In genomic region chr19:22920949-22921348, GRCm38 (mm10) we compare ENCODE assay signal across 23 mouse cellular contexts.
A peak's percentile ranks its signal among the peaks of the same experiment; 100 is the strongest.
DNase-seq lines count a peak whose midpoint lies in the region; ATAC-seq and TF ChIP-seq lines count a peak whose summit lies in the region.
"Had no signal": no experiment of that assay in that cellular context is flagged by ENCODE, and none has a peak within 500 bp of the region (broad histone marks: within the 10 kb centered on the region; RNA-seq: fewer than 3 reads in every experiment).

No protein-coding gene starts in this region.

- peak; percentile 62 for DNase-seq in heart, adult 11 months
- DNase-seq in heart, postnatal 4 days: no peak
- DNase-seq in layer of hippocampus, adult 2 months (ENCODE audit: low spot score in 2 of 2): no peak
- no peak for DNase-seq in layer of hippocampus, postnatal 25 days (ENCODE audit: extremely low spot score in 1 of 2, low spot score in 1 of 2)
- DNase-seq in retina, postnatal 1 day: peak; percentile 89
- DNase-seq in retina, embryonic 14.5 days (ENCODE audit: low spot score): no peak
- DNase-seq in brain, adult 2 months (ENCODE audit: low read depth, low spot score): peak; percentile 63
- DNase-seq: adrenal gland, adult 2 months; adrenal gland, adult 8-10 months; adrenal gland, postnatal 10 days; adrenal gland, postnatal 14 days; adrenal gland, postnatal 25 days; adrenal gland, postnatal 36 days; B cell, adult 2 months; cerebellum, adult 11 months; cerebellum, adult 11-12 months; cerebellum, adult 18-20 months had no signal

- no peaks in the 10 kb centered on the region for H3K36me3 ChIP-seq in midbrain, embryonic 16.5 days (ENCODE audit: control insufficient read depth, insufficient read depth, low read length)
- H3K36me3 ChIP-seq: G1E had no signal

- no peaks in the 10 kb centered on the region for H3K9me3 ChIP-seq in midbrain, embryonic 16.5 days (replicated peaks; ENCODE audit: control insufficient read depth, low read length, poor library complexity, severe bottlenecking)
- H3K9me3 ChIP-seq: G1E had no signal

- H3K9ac ChIP-seq in midbrain, embryonic 16.5 days (ENCODE audit: low read depth, low read length): no peak overlapping the region

- H3K27me3 ChIP-seq in midbrain, embryonic 16.5 days (ENCODE audit: control insufficient read depth, insufficient read depth, low read depth, low read length): no peaks in the 10 kb centered on the region
- H3K27me3 ChIP-seq: CH12.LX, Patski had no signal

- peak overlapping the region; percentile 46; the same call in 1 of the 2 replicates for H3K27ac ChIP-seq in layer of hippocampus, adult 2 months
- no peak overlapping the region for H3K27ac ChIP-seq in midbrain, embryonic 16.5 days (ENCODE audit: low read length)

- no peak for ATAC-seq in midbrain, embryonic 16.5 days
- ATAC-seq: activated CD4-positive, CD25-positive, alpha-beta regulatory T cell, adult 4 months; CD4-positive, CD25-positive, alpha-beta regulatory T cell, adult 4 months; Patski had no signal

- H3K4me2 ChIP-seq in midbrain, embryonic 16.5 days (ENCODE audit: low read length): no peak overlapping the region

- H3K4me3 ChIP-seq in layer of hippocampus, adult 2 months: no peak overlapping the region
- H3K4me3 ChIP-seq in midbrain, embryonic 16.5 days (ENCODE audit: low read depth, low read length): no peak overlapping the region

- H3K4me1 ChIP-seq in midbrain, embryonic 16.5 days (ENCODE audit: control insufficient read depth, insufficient read depth, low read length): peaks cover 2% of the 10 kb centered on the region; the same call in 1 of the 2 replicates

- no peak for TF ChIP-seq CTCF in layer of hippocampus, adult 2 months (conservative IDR thresholded peaks at IDR 0.05)

- WGBS in midbrain, embryonic 16.5 days: 63% methylated on average over 5 of the region's 5 CpGs

Comparison
In these comparisons a context has a peak if more than half of its experiments do, and no peak if none do; other contexts are left out.
1. DNase-seq: peak in heart, adult 11 months (single experiment), retina, postnatal 1 day (single experiment) and brain, adult 2 months (single experiment); none in heart, postnatal 4 days (single experiment), layer of hippocampus, adult 2 months (0 of 2), layer of hippocampus, postnatal 25 days (0 of 2) and retina, embryonic 14.5 days (single experiment).